Mouse (Mus musculus) large intestine, adult 2 months (tissue): ENCODE results near the gene Slc25a19. TPM values are rescaled to one million over a fixed set of nuclear protein-coding genes. Genes with fewer than 3 reads are reported as not detected.

Experiments used
- polyA plus RNA-seq: library from polyadenylated mRNA; depleted of rRNA; stranded (reverse); fragments of >200 nt; gene quantifications from 2 replicates; pipeline ENCODE4 v1.2.3, GENCODE M21; 2012; rRNA removed

The Slc25a19 gene
- polyA plus RNA-seq, 1 experiment, result 30.4 TPM

Other genes starting within 250 kb of the Slc25a19 start
- gene Cdr2l, start 246.4 kb downstream of the Slc25a19 start, polyA plus RNA-seq, result 4.0 and 4.2 TPM in 2 replicates
- gene Mrpl58, start 224.5 kb downstream of the Slc25a19 start, polyA plus RNA-seq, result 77.6 and 92.0 TPM in 2 replicates
- 177 and 188 TPM in 2 replicates for gene Atp5h, start 208.3 kb downstream of the Slc25a19 start, polyA plus RNA-seq
- 24.2 and 29.0 TPM in 2 replicates for gene Kctd2, start 208.2 kb downstream of the Slc25a19 start, polyA plus RNA-seq
- 0.86 and 1.9 TPM in 2 replicates for gene Trim80, start 187.8 kb downstream of the Slc25a19 start, polyA plus RNA-seq
- gene Slc16a5, start 165.8 kb downstream of the Slc25a19 start, polyA plus RNA-seq, result 74.5 and 172 TPM in 2 replicates
- 8.0 and 9.7 TPM in 2 replicates for gene Armc7, start 152.6 kb downstream of the Slc25a19 start, polyA plus RNA-seq
- gene Nt5c, start 136.4 kb downstream of the Slc25a19 start, polyA plus RNA-seq, result 144 and 157 TPM in 2 replicates
- gene Jpt1, start 113.9 kb downstream of the Slc25a19 start, polyA plus RNA-seq, result 503 and 505 TPM in 2 replicates
- 45.3 and 50.3 TPM in 2 replicates for gene Sumo2, start 92.0 kb downstream of the Slc25a19 start, polyA plus RNA-seq
- gene Nup85, start 63.9 kb downstream of the Slc25a19 start, polyA plus RNA-seq, result 53.3 and 56.6 TPM in 2 replicates
- 31.4 and 33.2 TPM in 2 replicates for gene Mrps7, start 24.4 kb downstream of the Slc25a19 start, polyA plus RNA-seq
- gene Gga3, start 24.2 kb downstream of the Slc25a19 start, polyA plus RNA-seq, result 16.2 and 20.9 TPM in 2 replicates
- 112 and 114 TPM in 2 replicates for gene Mif4gd, start 15.3 kb downstream of the Slc25a19 start, polyA plus RNA-seq
- gene Grb2, start 80.3 kb upstream of the Slc25a19 start, polyA plus RNA-seq, result 38.7 and 43.6 TPM in 2 replicates
- 57.9 and 85.8 TPM in 2 replicates for gene Tmem94, start 137.1 kb upstream of the Slc25a19 start, polyA plus RNA-seq
- 31.3 and 42.0 TPM in 2 replicates for gene Caskin2, start 185.3 kb upstream of the Slc25a19 start, polyA plus RNA-seq
- gene Tsen54, start 186.4 kb upstream of the Slc25a19 start, polyA plus RNA-seq, result 31.4 and 31.5 TPM in 2 replicates
- 191 and 194 TPM in 2 replicates for gene Llgl2, start 195.8 kb upstream of the Slc25a19 start, polyA plus RNA-seq
- gene Myo15b, start 230.1 kb upstream of the Slc25a19 start, polyA plus RNA-seq, result 696 and 883 TPM in 2 replicates